Mouse (Mus musculus) midbrain, postnatal 0 days (tissue): ENCODE results near the gene Usp11. TPM values are rescaled to one million over a fixed set of nuclear protein-coding genes. Genes with fewer than 3 reads are reported as not detected.

ENCODE experiments used
- ATAC-seq: fragments of 200-750 bp; cut with Nextera tagmentation; 2 replicates; pipeline ENCODE4 v1.8.0; 2017; ENCODE audit warnings: moderate number of reproducible peaks, mild to moderate bottlenecking, moderate TSS enrichment, moderate library complexity; ENCODE audit not compliant: low FRiP score
- DNase-seq: peaks from one replicate; pipeline ENCODE4 v3.0.0-alpha.2; 2015; ENCODE audit warnings: low spot score
- H3K27ac ChIP-seq: fragments of 300-500 bp; sonication (generic); 2 replicates; pipeline ENCODE4 v1.5.1; 2014; ENCODE audit warnings: low read depth, mild to moderate bottlenecking, low read length, mixed read lengths
- H3K27me3 ChIP-seq: fragments of 300-500 bp; sonication (generic); 2 replicates; pipeline ENCODE4 v1.6.1; 2014; ENCODE audit warnings: low read length, control low read depth, mixed read lengths; ENCODE audit not compliant: insufficient read depth
- H3K36me3 ChIP-seq: fragments of 300-500 bp; sonication (generic); 2 replicates; pipeline ENCODE4 v1.6.1; 2014; ENCODE audit warnings: low read length, control low read depth, mixed read lengths; ENCODE audit not compliant: insufficient read depth
- H3K4me1 ChIP-seq: fragments of 300-500 bp; sonication (generic); 2 replicates; pipeline ENCODE4 v1.6.1; 2014; ENCODE audit warnings: mild to moderate bottlenecking, control low read depth, antibody characterized with exemption, low read length, mixed read lengths; ENCODE audit not compliant: insufficient read depth
- H3K4me2 ChIP-seq: fragments of 300-500 bp; sonication (generic); 2 replicates; pipeline ENCODE4 v1.6.1; 2014; ENCODE audit warnings: low read depth, mild to moderate bottlenecking, low read length, mixed read lengths; ENCODE audit not compliant: poor library complexity, severe bottlenecking
- H3K4me3 ChIP-seq: fragments of 300-500 bp; sonication (generic); 2 replicates; pipeline ENCODE4 v1.5.1; 2014; ENCODE audit warnings: low read depth, mild to moderate bottlenecking, low read length, moderate library complexity
- H3K9ac ChIP-seq: fragments of 300-500 bp; sonication (generic); replicated peaks from 2 replicates; pipeline ENCODE4 v1.6.1; 2014; ENCODE audit warnings: mild to moderate bottlenecking, low read length, moderate library complexity, mixed read lengths; ENCODE audit not compliant: poor library complexity, severe bottlenecking
- H3K9me3 ChIP-seq: fragments of 300-500 bp; sonication (generic); 2 replicates; pipeline ENCODE4 v1.6.1; 2016; ENCODE audit warnings: low read length, control low read depth
- CTCF ChIP-seq: IDR thresholded peaks from 2 replicates; pipeline ENCODE4 v1.5.1; 2016; ENCODE audit warnings: antibody characterized with exemption, mild to moderate bottlenecking
- WGBS: fragments of 180-500 bp; shearing (Covaris S2); extraction: QIAGEN DNeasy Blood & Tissue Kit; methylation state at CpG from one replicate; pipeline ENCODE4 v1.1.7; 2014; 5-methylcytosine and 5-hydroxymethylcytosine counted together
- polyA plus RNA-seq: library from polyadenylated mRNA; unstranded; fragments of >200 nt; fragmentation: Nextera tagmentation; extraction: Ambion mirVana; gene quantifications from 2 replicates; pipeline ENCODE4 v1.2.1, GENCODE M21; 2015
- total RNA-seq: library from RNA; depleted of rRNA; stranded (reverse); fragments of >200 nt; gene quantifications from 2 replicates; pipeline ENCODE4 v1.2.3, GENCODE M21; 2014; rRNA removed

Gene Usp11
- total and polyA plus RNA-seq, 2 experiments from 2014 or later, result 76.2 to 95.4 TPM

DNA sequence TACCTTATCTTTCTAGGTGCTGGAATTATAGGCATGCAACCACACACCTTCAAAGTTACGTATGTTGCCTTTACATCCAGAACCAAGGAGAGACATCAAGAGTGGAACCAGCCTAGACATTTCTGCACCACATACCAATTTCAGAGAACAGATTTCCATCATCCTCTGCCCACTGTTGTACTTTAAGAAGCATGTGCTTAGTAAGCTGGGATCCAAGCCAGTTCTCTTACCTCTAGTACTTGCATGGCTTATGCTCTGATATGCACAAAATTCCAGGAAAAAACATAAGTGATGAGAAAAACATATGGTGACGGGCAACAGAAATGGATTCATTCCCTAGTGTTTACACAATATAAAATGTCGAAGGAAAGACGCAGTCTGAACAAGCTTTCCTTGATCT, 32.8 kb downstream of the Usp11 start:
- no peak for TF ChIP-seq CTCF
- Histone ChIP-seq H3K27ac (no peak overlapping the region), H3K9ac (no peak overlapping the region), H3K36me3 (no peaks in the 10 kb centered on the region), H3K9me3 (no peaks in the 10 kb centered on the region), H3K4me2 (no peak overlapping the region), H3K4me1 (no peaks in the 10 kb centered on the region), H3K4me3 (no peak overlapping the region), H3K27me3 (no peaks in the 10 kb centered on the region)
- no peak for ATAC-seq
- no peak for DNase-seq
- 91% methylated on average over 4 of the region's 4 CpGs for WGBS

GRCm38 (mm10) chrX:20748829-20749228, 45.1 kb downstream of the Usp11 start:
- no peak for TF ChIP-seq CTCF
- DNase-seq, result no peak
- Histone ChIP-seq H3K36me3 (no peaks in the 10 kb centered on the region), H3K4me3 (no peak overlapping the region), H3K9me3 (no peaks in the 10 kb centered on the region; the same call in 1 of the 2 replicates), H3K4me1 (no peaks in the 10 kb centered on the region), H3K27ac (no peak overlapping the region), H3K27me3 (no peaks in the 10 kb centered on the region), H3K4me2 (no peak overlapping the region), H3K9ac (no peak overlapping the region)
- 87% methylated on average over 2 of the region's 2 CpGs for WGBS
- ATAC-seq, result no peak

DNA sequence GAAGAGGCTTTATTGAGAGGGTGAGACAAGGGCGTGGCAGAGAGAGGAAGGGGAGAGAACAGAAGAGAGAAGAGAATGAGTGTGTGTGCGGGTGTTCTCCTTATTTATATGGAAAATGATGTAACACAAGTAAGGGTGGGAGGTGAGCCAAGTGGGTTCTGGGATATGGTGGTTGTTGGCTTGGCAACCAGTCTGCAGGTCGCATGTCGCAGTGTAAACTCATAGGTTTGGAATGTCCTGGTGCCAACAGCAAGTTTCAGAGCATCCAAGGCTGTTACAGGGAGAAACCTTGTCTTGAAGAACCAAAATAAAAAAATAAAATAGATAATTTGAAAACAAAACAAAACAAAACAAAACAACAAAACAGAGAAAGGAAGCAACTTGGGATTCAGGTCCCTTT, 57.5 kb downstream of the Usp11 start:
- no peaks in the 10 kb centered on the region for H3K36me3 ChIP-seq
- 86% methylated on average over 4 of the region's 4 CpGs for WGBS
- TF ChIP-seq CTCF, result no peak
- ATAC-seq (no peak), DNase-seq (no peak)
- no peaks in the 10 kb centered on the region for H3K27me3 ChIP-seq
- no peak overlapping the region for H3K4me2 ChIP-seq
- no peak overlapping the region for H3K9ac ChIP-seq
- no peak overlapping the region for H3K27ac ChIP-seq
- no peaks in the 10 kb centered on the region for H3K4me1 ChIP-seq
- no peak overlapping the region for H3K4me3 ChIP-seq
- no peaks in the 10 kb centered on the region for H3K9me3 ChIP-seq

Other genes starting within 250 kb of the Usp11 start
- gene Rgn, start 154.1 kb upstream of the Usp11 start, total RNA-seq, result 0.11 and 0.19 TPM in 2 replicates
- 0.83 and 1.1 TPM in 2 replicates for gene Rgn, start 154.1 kb upstream of the Usp11 start, polyA plus RNA-seq
- 55.2 and 60.4 TPM in 2 replicates for gene Rbm10, start 86.4 kb upstream of the Usp11 start, total RNA-seq
- gene Rbm10, start 86.4 kb upstream of the Usp11 start, polyA plus RNA-seq, result 27.5 and 28.7 TPM in 2 replicates
- 96.6 and 109 TPM in 2 replicates for gene Ndufb11, start 86.3 kb upstream of the Usp11 start, total RNA-seq
- gene Ndufb11, start 86.3 kb upstream of the Usp11 start, polyA plus RNA-seq, result 277 and 295 TPM in 2 replicates
- gene Uba1, start 45.6 kb upstream of the Usp11 start, total RNA-seq, result 594 and 646 TPM in 2 replicates
- gene Uba1, start 45.6 kb upstream of the Usp11 start, polyA plus RNA-seq, result 263 and 265 TPM in 2 replicates
- gene Cdk16, start 16.0 kb upstream of the Usp11 start, total RNA-seq, result 217 and 218 TPM in 2 replicates
- gene Cdk16, start 16.0 kb upstream of the Usp11 start, polyA plus RNA-seq, result 171 and 173 TPM in 2 replicates
- gene Araf, start 93.9 kb downstream of the Usp11 start, total RNA-seq, result 262 and 315 TPM in 2 replicates
- 424 and 456 TPM in 2 replicates for gene Araf, start 93.9 kb downstream of the Usp11 start, polyA plus RNA-seq
- 3.8 and 9.3 TPM in 2 replicates for gene Timp1, start 166.3 kb downstream of the Usp11 start, total RNA-seq
- gene Timp1, start 166.3 kb downstream of the Usp11 start, polyA plus RNA-seq, result 3.2 and 4.1 TPM in 2 replicates
- 60.9 and 70.8 TPM in 2 replicates for gene Syn1, start 217.1 kb downstream of the Usp11 start, total RNA-seq
- 113 and 115 TPM in 2 replicates for gene Syn1, start 217.1 kb downstream of the Usp11 start, polyA plus RNA-seq
- gene Cfp, start 227.6 kb downstream of the Usp11 start, total RNA-seq, result 7.7 and 8.4 TPM in 2 replicates
- gene Cfp, start 227.6 kb downstream of the Usp11 start, polyA plus RNA-seq, result 3.1 and 3.2 TPM in 2 replicates
- 31.7 and 38.4 TPM in 2 replicates for gene Elk1, start 246.7 kb downstream of the Usp11 start, total RNA-seq
- 15.4 and 16.7 TPM in 2 replicates for gene Elk1, start 246.7 kb downstream of the Usp11 start, polyA plus RNA-seq